Mouse (Mus musculus): ENCODE measurements at regions not wholly inside any gene's neighbourhood (a gene's known extent, or its start where the extent isn't known, plus 50 kb on each side); places are given as distances from the start of the nearest gene placed in this dataset.

DNA sequence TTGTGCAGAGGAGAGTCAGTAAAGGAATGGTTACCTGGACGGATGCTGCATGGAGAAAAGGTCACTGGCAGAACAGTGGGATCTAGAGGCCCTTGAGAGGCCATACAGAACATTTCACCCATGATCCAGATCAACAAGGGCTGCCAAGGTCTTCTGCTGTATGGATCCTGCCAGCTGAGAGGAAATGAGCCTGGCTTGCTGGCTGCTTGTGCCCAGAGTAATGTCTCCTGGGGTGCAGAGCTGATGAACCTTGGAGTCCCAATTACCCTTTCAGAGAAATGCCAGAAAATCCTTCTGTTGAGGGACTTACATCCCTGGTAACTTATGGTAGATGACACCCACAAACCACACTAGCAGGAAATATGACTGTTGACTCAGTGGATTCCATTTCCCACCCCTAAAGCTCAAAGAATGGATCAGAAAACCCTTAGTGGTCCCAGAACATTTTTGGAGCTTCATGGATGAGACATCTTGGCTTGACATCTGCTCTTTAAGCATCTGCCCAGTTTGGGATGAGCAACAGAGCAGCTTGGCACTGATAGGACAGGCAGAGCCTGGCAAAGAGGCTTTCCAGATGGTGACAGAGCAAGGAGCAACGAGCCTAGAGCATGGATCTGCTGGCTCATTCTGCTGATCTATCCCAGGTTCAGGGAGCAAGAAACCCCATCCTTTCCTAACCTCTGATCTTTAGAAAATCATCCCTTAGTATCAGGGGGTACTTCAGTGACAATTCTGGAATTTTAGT lies 416.6 kb downstream of the Adra2a start:
- TF ChIP-seq CTCF (IDR thresholded peaks at IDR 0.05; ENCODE audit: borderline replicate concordance, extremely low read depth, insufficient read depth, insufficient read length) (no peak), POLR2A (IDR thresholded peaks at IDR 0.05; ENCODE audit: borderline replicate concordance, extremely low read depth, insufficient read depth, insufficient read length, poor library complexity, severe bottlenecking) (no peak)
